Mouse (Mus musculus) liver, postnatal 0 days (tissue): ENCODE data around the gene Aatf.

Experiments
- CTCF ChIP-seq: sonication (generic); IDR thresholded peaks from 2 replicates; pipeline ENCODE4 v1.5.1; 2016; ENCODE audit warnings: antibody characterized with exemption, low read depth
- EP300 ChIP-seq: IDR thresholded peaks from 2 replicates; pipeline ENCODE4 v1.6.1; 2016; ENCODE audit warnings: antibody characterized with exemption, low read depth, mild to moderate bottlenecking

DNA sequence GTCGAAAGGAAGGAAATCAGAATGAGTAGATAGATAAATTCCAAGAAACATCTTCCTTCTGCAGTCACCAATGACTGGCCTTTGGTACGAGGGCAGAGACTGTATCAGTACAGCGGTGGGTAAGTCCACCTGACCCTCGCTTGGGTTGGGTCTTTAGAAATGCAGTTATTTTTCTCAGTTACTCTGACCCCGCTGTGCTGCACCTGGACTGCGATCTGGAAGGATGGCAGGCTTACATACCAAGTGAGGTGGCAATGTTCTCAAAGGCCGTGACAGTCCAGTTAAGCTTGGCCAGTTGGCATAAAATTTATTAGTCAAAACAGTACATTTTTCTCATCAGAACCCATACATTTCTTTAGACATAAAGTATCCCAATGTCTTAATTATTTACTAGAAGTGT is 59.4 kb downstream of the Aatf start:
- TF ChIP-seq CTCF: no peak
- no peak for TF ChIP-seq EP300
